Mouse (Mus musculus): ENCODE measurements around the gene Gstt1. TPM values are rescaled to one million over a fixed set of nuclear protein-coding genes. Genes with fewer than 3 reads are reported as not detected.

Gstt1 gene
- polyA plus RNA-seq, 1 experiment from 2014 or later = 17.3 TPM

Other genes starting within 250 kb of the Gstt1 start
- 0.78 and 1.1 TPM in 2 replicates for gene Lrrc75b, start 238.3 kb downstream of the Gstt1 start, polyA plus RNA-seq (2016; fragmentation: Nextera tagmentation; extraction: Ambion mirVana)
- gene Ggt1, start 237.0 kb downstream of the Gstt1 start, polyA plus RNA-seq (2016; fragmentation: Nextera tagmentation; extraction: Ambion mirVana) = 0.27 and 1.9 TPM in 2 replicates
- gene Ggt5, start 209.2 kb downstream of the Gstt1 start, polyA plus RNA-seq (2016; fragmentation: Nextera tagmentation; extraction: Ambion mirVana) = 1.4 and 4.9 TPM in 2 replicates
- 1.3 and 1.4 TPM in 2 replicates for gene Susd2, start 154.6 kb downstream of the Gstt1 start, polyA plus RNA-seq (2016; fragmentation: Nextera tagmentation; extraction: Ambion mirVana)
- gene Cabin1, start 34.2 kb downstream of the Gstt1 start, polyA plus RNA-seq (2016; fragmentation: Nextera tagmentation; extraction: Ambion mirVana) = 20.0 and 24.0 TPM in 2 replicates
- gene Ddt, start 25.2 kb downstream of the Gstt1 start, polyA plus RNA-seq (2016; fragmentation: Nextera tagmentation; extraction: Ambion mirVana) = 51.9 and 108 TPM in 2 replicates
- not detected in 2 replicates for gene Gm20441, start 17.6 kb downstream of the Gstt1 start, polyA plus RNA-seq (2016; fragmentation: Nextera tagmentation; extraction: Ambion mirVana)
- 2.6 and 4.2 TPM in 2 replicates for gene Gstt3, start 17.2 kb downstream of the Gstt1 start, polyA plus RNA-seq (2016; fragmentation: Nextera tagmentation; extraction: Ambion mirVana)
- gene Gstt4, start 24.0 kb upstream of the Gstt1 start, polyA plus RNA-seq (2016; fragmentation: Nextera tagmentation; extraction: Ambion mirVana) = not detected in 2 replicates
- 8.7 and 11.4 TPM in 2 replicates for gene Gstt2, start 38.8 kb upstream of the Gstt1 start, polyA plus RNA-seq (2016; fragmentation: Nextera tagmentation; extraction: Ambion mirVana)
- gene Mif, start 61.7 kb upstream of the Gstt1 start, polyA plus RNA-seq (2016; fragmentation: Nextera tagmentation; extraction: Ambion mirVana) = 3,089 and 3,244 TPM in 2 replicates
- gene Derl3, start 94.8 kb upstream of the Gstt1 start, polyA plus RNA-seq (2016; fragmentation: Nextera tagmentation; extraction: Ambion mirVana) = 3.1 and 5.0 TPM in 2 replicates
- gene Smarcb1, start 123.0 kb upstream of the Gstt1 start, polyA plus RNA-seq (2016; fragmentation: Nextera tagmentation; extraction: Ambion mirVana) = 157 and 204 TPM in 2 replicates
- gene Chchd10, start 134.5 kb upstream of the Gstt1 start, polyA plus RNA-seq (2016; fragmentation: Nextera tagmentation; extraction: Ambion mirVana) = 333 and 524 TPM in 2 replicates
- gene Mmp11, start 137.9 kb upstream of the Gstt1 start, polyA plus RNA-seq (2016; fragmentation: Nextera tagmentation; extraction: Ambion mirVana) = 19.4 and 39.0 TPM in 2 replicates
- 0.39 and 0.76 TPM in 2 replicates for gene Gm867, start 142.1 kb upstream of the Gstt1 start, polyA plus RNA-seq (2016; fragmentation: Nextera tagmentation; extraction: Ambion mirVana)
- gene Vpreb3, start 144.5 kb upstream of the Gstt1 start, polyA plus RNA-seq (2016; fragmentation: Nextera tagmentation; extraction: Ambion mirVana) = 0.74 and 0.83 TPM in 2 replicates
- gene Gm5134, start 155.9 kb upstream of the Gstt1 start, polyA plus RNA-seq (2016; fragmentation: Nextera tagmentation; extraction: Ambion mirVana) = 0.12 TPM in 1 of 2 replicates, not detected in the other
- gene Zfp280b, start 234.1 kb upstream of the Gstt1 start, polyA plus RNA-seq (2016; fragmentation: Nextera tagmentation; extraction: Ambion mirVana) = 24.7 and 33.4 TPM in 2 replicates